Mouse (Mus musculus) embryonic facial prominence, embryonic 11.5 days (tissue): Measurements from ENCODE around the gene Nxnl2. TPM values are rescaled to one million over a fixed set of nuclear protein-coding genes. Genes with fewer than 3 reads are reported as not detected.
A peak's percentile ranks its signal among the peaks of the same experiment; 100 is the strongest.

ENCODE experiments used
- ATAC-seq: fragments of 200-750 bp; cut with Nextera tagmentation; replicated peaks from 2 replicates; pipeline ENCODE4 v1.8.0; 2017; ENCODE audit warnings: low read depth; ENCODE audit not compliant: insufficient number of reproducible peaks, low FRiP score, low TSS enrichment
- DNase-seq: peaks from one replicate; pipeline ENCODE4 v3.0.0-alpha.2; 2015; ENCODE audit warnings: low spot score
- H3K27ac ChIP-seq: fragments of 300-500 bp; sonication (generic); replicated peaks from 2 replicates; pipeline ENCODE4 v1.5.1; 2014; ENCODE audit warnings: mild to moderate bottlenecking, low read depth, low read length, control low read depth
- H3K27me3 ChIP-seq: fragments of 300-500 bp; sonication (generic); 2 replicates; pipeline ENCODE4 v1.6.1; 2014; ENCODE audit warnings: mild to moderate bottlenecking, low read length, moderate library complexity, mixed read lengths; ENCODE audit not compliant: control insufficient read depth, insufficient read depth
- H3K36me3 ChIP-seq: fragments of 300-500 bp; sonication (generic); replicated peaks from 2 replicates; pipeline ENCODE4 v1.6.1; 2014; ENCODE audit warnings: low read depth, mild to moderate bottlenecking, low read length, moderate library complexity, mixed read lengths; ENCODE audit not compliant: control insufficient read depth, insufficient read depth
- H3K4me1 ChIP-seq: fragments of 300-500 bp; sonication (generic); 2 replicates; pipeline ENCODE4 v1.6.1; 2014; ENCODE audit warnings: low read length, mixed read lengths; ENCODE audit not compliant: control insufficient read depth, insufficient read depth
- H3K4me2 ChIP-seq: fragments of 300-500 bp; sonication (generic); 2 replicates; pipeline ENCODE4 v1.6.1; 2014; ENCODE audit warnings: low read depth, mild to moderate bottlenecking, control low read depth, low read length, moderate library complexity
- H3K4me3 ChIP-seq: fragments of 300-500 bp; sonication (generic); 2 replicates; pipeline ENCODE4 v1.5.1; 2014; ENCODE audit warnings: low read depth, low read length, control low read depth
- H3K9ac ChIP-seq: fragments of 300-500 bp; sonication (generic); replicated peaks from 2 replicates; pipeline ENCODE4 v1.6.1; 2014; ENCODE audit warnings: mild to moderate bottlenecking, control low read depth, low read length
- H3K9me3 ChIP-seq: fragments of 300-500 bp; sonication (generic); replicated peaks from 2 replicates; pipeline ENCODE4 v1.6.1; 2016; ENCODE audit warnings: mild to moderate bottlenecking, low read length, inconsistent platforms, mixed read lengths; ENCODE audit not compliant: control insufficient read depth
- WGBS: fragments of 180-500 bp; shearing (Covaris S2); extraction: QIAGEN DNeasy Blood & Tissue Kit; methylation state at CpG from one replicate; pipeline ENCODE4 v1.1.7; 2014; 5-methylcytosine and 5-hydroxymethylcytosine counted together
- polyA plus RNA-seq: library from polyadenylated mRNA; unstranded; fragments of >200 nt; fragmentation: Nextera tagmentation; extraction: Ambion mirVana; gene quantifications from 2 replicates; pipeline ENCODE4 v1.2.1, GENCODE M21; 2014

Gene Nxnl2
- polyA plus RNA-seq, 1 experiment from 2014 or later: 1.7 TPM

DNA sequence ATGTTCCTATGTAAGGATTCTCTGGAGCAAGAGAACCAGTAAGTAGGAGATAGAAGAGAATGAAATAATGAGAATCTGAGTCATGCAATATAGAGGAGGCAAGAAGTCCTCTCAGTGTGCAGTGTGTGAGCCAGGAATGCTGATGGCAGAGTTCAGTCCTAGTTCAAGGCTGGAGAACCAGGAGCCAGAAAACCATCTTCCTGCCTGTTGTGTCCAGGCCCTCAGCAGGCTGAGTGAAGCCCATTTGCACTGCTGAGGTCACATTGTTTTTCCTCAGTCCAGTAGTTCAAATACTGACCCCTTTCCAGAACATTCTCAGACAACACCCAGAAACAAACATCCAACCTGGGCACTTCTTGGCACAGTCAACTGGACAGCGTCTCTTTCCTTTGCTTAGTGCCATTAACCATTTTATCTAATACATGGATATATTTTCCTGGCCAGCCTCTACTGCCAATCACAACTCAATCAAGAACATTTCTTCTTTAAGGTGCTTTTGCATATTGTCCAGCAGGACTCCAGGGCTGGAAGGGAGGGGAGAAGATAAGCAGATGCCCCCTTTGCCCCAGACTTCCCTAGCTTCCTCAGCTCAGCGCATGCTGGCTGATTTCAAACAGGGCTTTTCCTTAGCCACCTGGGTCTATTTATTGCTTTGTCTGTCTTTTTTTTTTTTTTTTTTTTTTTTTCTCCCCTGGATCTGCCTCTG, 33.7 kb upstream of the Nxnl2 start:
- no peaks in the 10 kb centered on the region for H3K27me3 ChIP-seq
- 62% methylated on average over 2 of the region's 2 CpGs for WGBS
- H3K4me2 ChIP-seq: no peak overlapping the region
- no peaks in the 10 kb centered on the region for H3K9me3 ChIP-seq
- H3K9ac ChIP-seq: no peak overlapping the region
- peak; percentile 27 for DNase-seq
- ATAC-seq: no peak
- H3K4me1 ChIP-seq: no peaks in the 10 kb centered on the region
- H3K4me3 ChIP-seq: no peak overlapping the region
- H3K36me3 ChIP-seq: peaks cover 7% of the 10 kb centered on the region
- no peak overlapping the region for H3K27ac ChIP-seq

GRCm38 (mm10) chr13:51137702-51138031, 33.2 kb upstream of the Nxnl2 start:
- Histone ChIP-seq H3K9me3 (no peaks in the 10 kb centered on the region), H3K4me2 (no peak overlapping the region)
- no peak for ATAC-seq

DNA sequence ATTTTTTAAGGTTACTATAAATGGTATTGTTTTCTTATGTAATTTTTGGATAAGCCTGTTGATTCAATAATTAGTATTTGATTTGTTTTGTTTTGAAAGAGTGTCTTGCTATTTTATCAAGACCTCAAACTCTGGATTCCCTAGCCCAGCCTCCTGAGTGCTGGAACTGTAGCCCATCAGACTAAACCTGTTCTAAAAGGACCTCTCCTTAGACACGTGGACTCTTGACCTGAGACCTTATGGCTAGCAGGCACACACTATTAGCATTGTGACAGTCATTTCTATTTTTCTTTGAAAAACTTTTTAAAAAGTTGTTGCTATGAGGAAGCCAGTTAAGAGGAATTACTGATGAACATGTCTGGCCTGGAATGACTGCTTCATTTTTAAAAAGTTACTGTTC, 23.7 kb upstream of the Nxnl2 start:
- ATAC-seq (no peak), DNase-seq (no peak)
- 68% methylated on average over 1 of the region's 1 CpGs for WGBS
- Histone ChIP-seq H3K27ac (no peak overlapping the region), H3K4me1 (no peaks in the 10 kb centered on the region), H3K27me3 (no peaks in the 10 kb centered on the region), H3K36me3 (0 out of 2 replicates have a peak, but pooled peaks cover 2% of the 10 kb centered on the region), H3K9ac (no peak overlapping the region), H3K4me2 (no peak overlapping the region), H3K4me3 (no peak overlapping the region), H3K9me3 (no peaks in the 10 kb centered on the region)

More at GRCm38 (mm10) chr13:51137702-51138031, 33.2 kb upstream of the Nxnl2 start:
- Histone ChIP-seq H3K4me1 (no peaks in the 10 kb centered on the region), H3K27ac (no peak overlapping the region), H3K27me3 (no peaks in the 10 kb centered on the region), H3K36me3 (peaks cover 7% of the 10 kb centered on the region), H3K4me3 (no peak overlapping the region), H3K9ac (no peak overlapping the region)
- no peak for DNase-seq

GRCm38 (mm10) chr13:51152966-51153669, 17.7 kb upstream of the Nxnl2 start:
- Histone ChIP-seq H3K4me2 (no peak overlapping the region), H3K27ac (no peak overlapping the region), H3K4me3 (no peak overlapping the region), H3K27me3 (no peaks in the 10 kb centered on the region), H3K9ac (no peak overlapping the region), H3K4me1 (no peaks in the 10 kb centered on the region), H3K9me3 (no peaks in the 10 kb centered on the region), H3K36me3 (no peaks in the 10 kb centered on the region; the same call in none of the 2 replicates)
- no peak for ATAC-seq
- WGBS: 87% methylated on average over 4 of the region's 4 CpGs
- no peak for DNase-seq

DNA sequence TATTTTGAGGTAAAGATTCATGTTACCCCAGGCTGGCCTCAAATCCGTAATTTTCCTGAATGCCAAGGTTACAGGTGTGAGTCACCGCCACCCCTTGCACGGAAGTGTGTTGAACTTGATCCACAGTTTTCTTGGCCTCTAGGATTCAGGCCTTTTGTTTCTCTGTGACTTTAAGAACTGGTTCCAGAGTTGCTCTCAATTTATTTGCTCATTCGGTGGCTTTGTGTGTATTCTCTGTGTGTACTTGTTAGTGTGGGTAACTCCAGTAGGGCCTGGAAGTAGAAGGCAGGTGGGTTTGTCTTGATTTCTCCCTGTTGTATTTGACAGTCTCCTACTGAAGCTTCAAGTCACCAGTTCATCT, 17.2 kb upstream of the Nxnl2 start:
- ATAC-seq (no peak), DNase-seq (no peak)
- Histone ChIP-seq H3K27ac (no peak overlapping the region), H3K9me3 (no peaks in the 10 kb centered on the region), H3K36me3 (peaks cover 3% of the 10 kb centered on the region), H3K4me3 (no peak overlapping the region), H3K27me3 (no peaks in the 10 kb centered on the region), H3K4me1 (no peaks in the 10 kb centered on the region), H3K4me2 (no peak overlapping the region), H3K9ac (no peak overlapping the region)
- 92% methylated on average over 4 of the region's 4 CpGs for WGBS

GRCm38 (mm10) chr13:51155178-51156013, 15.4 kb upstream of the Nxnl2 start:
- Histone ChIP-seq H3K9me3 (no peaks in the 10 kb centered on the region), H3K4me1 (no peaks in the 10 kb centered on the region), H3K36me3 (peaks cover 3% of the 10 kb centered on the region), H3K27ac (no peak overlapping the region), H3K27me3 (no peaks in the 10 kb centered on the region), H3K4me2 (no peak overlapping the region), H3K4me3 (no peak overlapping the region), H3K9ac (no peak overlapping the region)
- WGBS: 91% methylated on average over 15 of the region's 15 CpGs
- no peak for ATAC-seq
- no peak for DNase-seq

DNA sequence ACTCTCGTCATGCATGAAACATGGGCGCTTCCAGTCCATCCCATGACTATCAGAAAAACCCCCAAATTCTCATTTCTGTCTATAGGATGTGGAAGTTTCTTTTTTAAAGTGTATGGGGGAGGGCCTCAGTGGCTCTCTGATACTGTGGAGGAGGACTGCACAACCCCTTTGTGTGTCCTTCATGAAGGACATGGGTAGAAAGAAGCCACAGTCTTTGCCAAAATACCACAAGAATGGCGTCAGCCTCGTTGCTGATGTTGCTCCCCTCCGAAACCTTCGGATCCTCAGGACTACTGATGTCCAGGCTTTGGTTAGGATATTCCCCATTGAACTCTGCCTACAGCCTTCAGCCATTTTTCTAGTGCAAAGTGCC, 14.8 kb upstream of the Nxnl2 start:
- peaks cover 3% of the 10 kb centered on the region for H3K36me3 ChIP-seq
- no peaks in the 10 kb centered on the region for H3K27me3 ChIP-seq
- 97% methylated on average over 6 of the region's 6 CpGs for WGBS
- no peak overlapping the region for H3K4me3 ChIP-seq
- no peak for ATAC-seq
- H3K4me1 ChIP-seq: no peaks in the 10 kb centered on the region
- no peak for DNase-seq
- no peak overlapping the region for H3K27ac ChIP-seq
- H3K9ac ChIP-seq: no peak overlapping the region
- H3K4me2 ChIP-seq: no peak overlapping the region
- no peaks in the 10 kb centered on the region for H3K9me3 ChIP-seq

GRCm38 (mm10) chr13:51157291-51157690, 13.5 kb upstream of the Nxnl2 start:
- Histone ChIP-seq H3K27me3 (no peaks in the 10 kb centered on the region), H3K9me3 (no peaks in the 10 kb centered on the region), H3K27ac (no peak overlapping the region), H3K9ac (no peak overlapping the region), H3K4me3 (no peak overlapping the region), H3K4me1 (no peaks in the 10 kb centered on the region), H3K4me2 (no peak overlapping the region), H3K36me3 (peaks cover 3% of the 10 kb centered on the region)
- ATAC-seq: no peak
- no peak for DNase-seq
- WGBS: 90% methylated on average over 3 of the region's 3 CpGs
